Mouse (Mus musculus): ENCODE results near the gene Ros1.

Ros1 gene

DNA sequence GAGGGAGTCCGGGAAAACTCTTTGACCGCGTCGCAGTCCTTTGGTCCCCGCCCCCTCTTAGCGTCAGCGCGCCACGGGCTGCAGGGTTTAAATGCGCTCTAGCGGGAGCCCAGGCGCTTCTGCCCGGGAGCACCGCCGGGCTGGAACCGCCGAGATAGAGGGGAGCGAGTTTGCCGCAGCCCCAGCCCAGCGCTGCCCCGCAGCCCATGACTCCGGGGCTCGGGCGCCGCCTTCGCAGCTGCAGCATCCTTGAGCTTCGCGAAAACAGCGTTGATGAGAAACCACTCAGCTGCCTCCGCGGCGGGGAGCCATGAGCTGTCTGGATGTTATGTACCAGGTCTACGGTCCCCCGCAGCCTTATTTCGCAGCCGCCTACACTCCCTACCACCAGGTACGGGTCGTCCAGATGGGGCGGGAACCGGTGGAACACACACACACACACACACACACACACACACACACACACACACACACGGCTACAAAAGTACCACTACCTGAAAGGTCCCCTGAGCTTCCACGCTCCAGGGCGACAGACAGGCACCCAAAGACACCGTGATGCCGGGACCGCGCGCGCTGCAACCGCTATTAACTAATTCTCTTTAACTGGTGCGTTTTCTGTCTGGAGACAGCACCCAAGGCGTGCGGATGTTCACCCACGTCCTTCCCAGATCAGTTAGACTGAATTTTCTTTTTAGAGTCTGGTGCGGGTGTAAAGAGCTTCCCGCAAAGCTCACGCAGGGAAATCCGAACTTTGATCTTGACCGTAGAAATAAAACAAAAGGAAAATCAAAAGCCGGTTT lies 172.4 kb downstream of the Ros1 start, which contains the start of gene Vgll2:
Gene Vgll2, plus strand, starts transcription at position 90 of the 800 bp plus-strand sequence.
- DNase-seq (ENCODE audit: low read depth) = no peak

- no peak for DNase-seq (ENCODE audit: low read depth)
These were observed 173.2 kb downstream of the Ros1 start for GRCm38 (mm10) chr10:52021736-52022394.

- DNase-seq (ENCODE audit: low read depth) = no peak
These were observed 173.8 kb downstream of the Ros1 start for GRCm38 (mm10) chr10:52021231-52021630.

GRCm38 (mm10) chr10:52018471-52018870 lies 176.6 kb downstream of the Ros1 start:
- DNase-seq (ENCODE audit: low read depth) = no peak

Measured in c-Kit-positive CD71-negative TER-119-negative erythroid progenitor cells, embryonic 14.5 days (primary cell).